Mouse (Mus musculus) liver, embryonic 11.5 days (tissue): ENCODE results near the gene Tor3a. TPM values are rescaled to one million over a fixed set of nuclear protein-coding genes. Genes with fewer than 3 reads are reported as not detected.

ENCODE experiments used
- ATAC-seq: fragments of 200-750 bp; cut with Nextera tagmentation; replicated peaks from 2 replicates; pipeline ENCODE4 v1.8.0; 2017; ENCODE audit warnings: moderate number of reproducible peaks, mild to moderate bottlenecking, moderate TSS enrichment, moderate library complexity; ENCODE audit not compliant: low FRiP score
- DNase-seq: peaks from one replicate; pipeline ENCODE4 v3.0.0-alpha.2; 2017; ENCODE audit warnings: low spot score
- H3K27ac ChIP-seq: fragments of 300-500 bp; sonication (generic); 2 replicates; pipeline ENCODE4 v1.5.1; 2014; ENCODE audit warnings: mild to moderate bottlenecking, low read depth, low read length, control low read depth
- H3K27me3 ChIP-seq: fragments of 300-500 bp; sonication (generic); replicated peaks from 2 replicates; pipeline ENCODE4 v1.6.1; 2014; ENCODE audit warnings: low read length, mixed read lengths; ENCODE audit not compliant: control insufficient read depth, insufficient read depth
- H3K36me3 ChIP-seq: fragments of 300-500 bp; sonication (generic); 2 replicates; pipeline ENCODE4 v1.6.1; 2014; ENCODE audit warnings: mild to moderate bottlenecking, low read length, moderate library complexity, mixed read lengths; ENCODE audit not compliant: control insufficient read depth, insufficient read depth
- H3K4me1 ChIP-seq: fragments of 300-500 bp; sonication (generic); replicated peaks from 2 replicates; pipeline ENCODE4 v1.6.1; 2014; ENCODE audit warnings: low read length, mixed read lengths; ENCODE audit not compliant: control insufficient read depth, insufficient read depth
- H3K4me2 ChIP-seq: fragments of 300-500 bp; sonication (generic); 2 replicates; pipeline ENCODE4 v1.6.1; 2014; ENCODE audit warnings: mild to moderate bottlenecking, control low read depth, moderate library complexity
- H3K4me3 ChIP-seq: fragments of 300-500 bp; sonication (generic); 2 replicates; pipeline ENCODE4 v1.5.1; 2014; ENCODE audit warnings: low read depth, low read length, control low read depth
- H3K9ac ChIP-seq: fragments of 300-500 bp; sonication (generic); 2 replicates; pipeline ENCODE4 v1.6.1; 2014; ENCODE audit warnings: low read depth, low read length, control low read depth
- H3K9me3 ChIP-seq: fragments of 300-500 bp; sonication (generic); 2 replicates; pipeline ENCODE4 v1.6.1; 2016; ENCODE audit warnings: low read length, inconsistent platforms, mixed read lengths; ENCODE audit not compliant: control insufficient read depth
- WGBS: fragments of 180-500 bp; shearing (Covaris S2); extraction: QIAGEN DNeasy Blood & Tissue Kit; methylation state at CpG from one replicate; pipeline ENCODE4 v1.1.7; 2014; 5-methylcytosine and 5-hydroxymethylcytosine counted together
- polyA plus RNA-seq: library from polyadenylated mRNA; unstranded; fragments of >200 nt; fragmentation: Nextera tagmentation; extraction: Ambion mirVana; gene quantifications from 2 replicates; pipeline ENCODE4 v1.2.1, GENCODE M21; 2014

Gene Tor3a
- polyA plus RNA-seq, 1 experiment from 2014 or later, result 4.0 TPM

DNA sequence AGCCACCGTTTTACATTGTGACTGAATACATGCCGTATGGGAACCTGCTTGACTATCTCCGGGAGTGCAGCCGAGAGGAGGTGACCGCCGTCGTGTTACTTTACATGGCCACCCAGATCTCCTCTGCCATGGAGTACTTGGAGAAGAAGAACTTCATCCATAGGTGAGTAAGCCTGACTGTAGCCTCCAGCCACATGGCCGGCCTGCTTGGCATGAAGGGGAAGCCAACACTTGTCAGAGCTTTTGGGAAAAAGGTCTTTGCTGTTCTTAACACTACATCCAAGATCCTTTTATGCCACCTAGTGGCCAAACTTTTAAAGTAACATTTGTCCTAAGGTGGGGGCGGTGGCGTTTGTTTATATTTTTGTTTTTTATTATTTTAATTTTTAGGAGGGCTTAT lies 41.1 kb downstream of the Tor3a start:
- H3K27ac ChIP-seq, result no peak overlapping the region
- peaks cover 30% of the 10 kb centered on the region for H3K36me3 ChIP-seq
- no peaks in the 10 kb centered on the region for H3K4me1 ChIP-seq
- no peak overlapping the region for H3K4me2 ChIP-seq
- ATAC-seq (no peak; the same call in 1 of the 2 replicates), DNase-seq (no peak)
- H3K27me3 ChIP-seq, result no peaks in the 10 kb centered on the region
- H3K9ac ChIP-seq, result no peak overlapping the region
- H3K9me3 ChIP-seq, result no peaks in the 10 kb centered on the region
- WGBS, result 79% methylated on average over 10 of the region's 10 CpGs
- H3K4me3 ChIP-seq, result no peak overlapping the region

GRCm38 (mm10) chr1:156630965-156631364 lies 43.2 kb downstream of the Tor3a start:
- DNase-seq (no peak), ATAC-seq (no peak)
- H3K36me3 ChIP-seq, result peaks cover 24% of the 10 kb centered on the region
- H3K4me3 ChIP-seq, result no peak overlapping the region
- no peaks in the 10 kb centered on the region for H3K4me1 ChIP-seq
- H3K27ac ChIP-seq, result no peak overlapping the region
- H3K27me3 ChIP-seq, result no peaks in the 10 kb centered on the region
- H3K4me2 ChIP-seq, result no peak overlapping the region
- no peaks in the 10 kb centered on the region for H3K9me3 ChIP-seq
- H3K9ac ChIP-seq, result no peak overlapping the region

DNA sequence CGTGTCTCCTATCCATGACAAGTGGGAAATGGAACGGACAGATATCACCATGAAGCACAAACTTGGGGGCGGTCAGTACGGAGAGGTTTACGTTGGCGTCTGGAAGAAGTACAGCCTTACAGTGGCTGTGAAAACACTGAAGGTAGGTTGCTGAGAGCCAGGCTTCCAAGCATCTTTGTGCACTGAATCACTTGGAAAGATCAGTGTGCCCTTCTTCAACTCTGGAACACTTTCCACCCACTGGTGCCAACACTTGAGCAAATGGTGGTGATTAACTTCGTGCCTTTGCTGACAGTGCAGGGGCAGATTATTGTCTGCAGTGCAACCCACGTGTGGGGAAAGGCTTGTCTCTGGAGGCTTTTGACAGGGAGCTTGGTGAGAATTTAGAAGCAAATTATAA lies 44.2 kb downstream of the Tor3a start:
- no peak for DNase-seq
- Histone ChIP-seq H3K27me3 (no peaks in the 10 kb centered on the region), H3K27ac (no peak overlapping the region), H3K4me3 (no peak overlapping the region), H3K9me3 (no peaks in the 10 kb centered on the region), H3K4me1 (no peaks in the 10 kb centered on the region), H3K4me2 (no peak overlapping the region), H3K9ac (no peak overlapping the region), H3K36me3 (peaks cover 32% of the 10 kb centered on the region)
- no peak for ATAC-seq
- 94% methylated on average over 8 of the region's 8 CpGs for WGBS

- Histone ChIP-seq H3K4me2 (no peak overlapping the region), H3K4me3 (no peak overlapping the region), H3K9me3 (no peaks in the 10 kb centered on the region), H3K27me3 (no peaks in the 10 kb centered on the region), H3K27ac (no peak overlapping the region), H3K4me1 (no peaks in the 10 kb centered on the region), H3K9ac (no peak overlapping the region), H3K36me3 (peaks cover 27% of the 10 kb centered on the region)
- WGBS, result 79% methylated on average over 4 of the region's 4 CpGs
- DNase-seq (no peak), ATAC-seq (no peak)
Observed at GRCm38 (mm10) chr1:156626729-156627128, 47.4 kb downstream of the Tor3a start.

DNA sequence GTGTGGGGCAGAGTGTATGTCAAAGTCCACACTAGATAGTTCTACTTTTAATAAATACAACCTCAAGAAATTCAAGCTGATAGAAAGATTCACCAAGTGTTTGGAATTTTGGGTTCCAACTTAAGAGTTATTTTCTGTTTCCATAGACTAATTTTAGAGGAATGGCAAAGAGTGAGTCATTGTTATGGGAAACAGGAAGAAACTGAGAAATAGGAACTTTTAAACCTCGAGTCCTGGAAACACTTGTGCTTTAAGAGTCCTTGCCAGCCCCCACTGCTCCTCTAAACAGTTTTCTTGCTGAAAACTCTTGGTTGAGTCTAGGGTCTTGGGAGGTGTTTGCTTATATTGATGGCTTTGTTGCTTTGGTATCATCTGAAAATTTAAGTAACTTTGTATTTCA lies 49.9 kb downstream of the Tor3a start:
- WGBS, result 61% methylated on average over 1 of the region's 1 CpGs
- Histone ChIP-seq H3K27me3 (no peaks in the 10 kb centered on the region), H3K9me3 (no peaks in the 10 kb centered on the region), H3K36me3 (peaks cover 10% of the 10 kb centered on the region; the same call in 1 of the 2 replicates), H3K27ac (no peak overlapping the region), H3K4me2 (no peak overlapping the region), H3K4me3 (no peak overlapping the region), H3K4me1 (peaks cover 6% of the 10 kb centered on the region), H3K9ac (no peak overlapping the region)
- no peak for ATAC-seq
- DNase-seq, result no peak

DNA sequence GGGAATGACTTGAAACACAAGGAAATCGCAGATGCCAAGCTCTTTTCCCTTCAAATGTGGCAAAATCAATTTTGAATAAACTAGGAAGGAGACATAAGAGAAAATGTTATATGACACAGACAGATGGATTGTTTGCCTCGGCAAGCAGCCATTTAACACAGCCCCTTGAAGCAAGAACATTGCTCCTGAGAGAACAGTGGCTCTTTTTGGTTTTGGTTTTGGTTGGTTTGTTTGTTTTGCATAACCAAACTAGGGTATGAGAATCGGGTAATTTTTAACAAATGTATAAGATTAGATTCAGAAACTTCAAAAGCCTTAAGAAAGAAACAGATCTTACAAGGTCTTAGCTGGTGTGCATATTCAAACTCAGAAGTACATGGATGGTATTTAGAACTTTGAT lies 53.2 kb downstream of the Tor3a start:
- Histone ChIP-seq H3K36me3 (peaks cover 10% of the 10 kb centered on the region; the same call in 1 of the 2 replicates), H3K27me3 (no peaks in the 10 kb centered on the region), H3K4me1 (peaks cover 14% of the 10 kb centered on the region), H3K27ac (no peak overlapping the region), H3K4me3 (no peak overlapping the region), H3K4me2 (no peak overlapping the region), H3K9me3 (no peaks in the 10 kb centered on the region), H3K9ac (no peak overlapping the region)
- WGBS, result 81% methylated on average over 3 of the region's 3 CpGs
- ATAC-seq, result no peak
- no peak for DNase-seq

DNA sequence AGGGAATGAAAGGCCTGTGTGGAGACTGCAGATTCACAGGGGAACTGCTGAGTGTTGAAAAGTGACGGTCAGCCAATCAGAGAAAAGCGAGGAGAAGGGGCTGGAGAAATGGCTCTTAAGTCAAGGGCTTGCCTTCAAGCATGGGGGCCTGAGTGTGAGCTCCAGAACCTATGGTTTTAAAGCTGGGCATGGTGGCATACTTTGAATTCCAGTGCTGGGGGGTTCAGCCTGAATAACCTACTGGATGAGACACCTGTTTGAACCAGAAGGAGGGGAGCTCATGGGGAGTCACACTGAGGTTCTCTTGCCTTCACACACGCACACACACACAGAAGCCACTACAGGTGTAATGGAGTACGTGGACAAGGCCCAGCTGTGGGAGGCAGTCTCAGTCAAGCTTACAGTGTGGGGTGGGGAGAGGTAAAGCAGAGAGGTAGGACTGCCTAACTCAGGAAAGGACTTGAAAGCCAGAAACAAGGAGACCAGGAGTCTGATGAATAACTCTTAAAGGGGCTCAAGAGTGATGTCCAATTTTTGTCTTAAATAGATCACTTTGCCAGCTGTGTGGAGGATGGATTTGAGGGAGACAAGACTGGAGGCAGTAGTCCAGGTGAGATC lies 53.8 kb downstream of the Tor3a start:
- no peak for DNase-seq
- H3K4me2 ChIP-seq, result no peak overlapping the region

GRCm38 (mm10) chr1:156617811-156618210 lies 56.3 kb downstream of the Tor3a start:
- H3K36me3 ChIP-seq, result no peaks in the 10 kb centered on the region
- 53% methylated on average over 4 of the region's 4 CpGs for WGBS
- no peak overlapping the region for H3K27ac ChIP-seq
- H3K4me2 ChIP-seq, result peak overlapping the region; percentile 67
- ATAC-seq (no peak), DNase-seq (no peak)
- peak overlapping the region; percentile 39; the same call in 1 of the 2 replicates for H3K4me3 ChIP-seq
- no peaks in the 10 kb centered on the region for H3K27me3 ChIP-seq
- peak overlapping the region; percentile 31; the same call in 1 of the 2 replicates for H3K9ac ChIP-seq
- peaks cover 29% of the 10 kb centered on the region for H3K4me1 ChIP-seq
- no peaks in the 10 kb centered on the region for H3K9me3 ChIP-seq

More for the DNA sequence above, 53.8 kb downstream of the Tor3a start:
- no peak for ATAC-seq
- no peak overlapping the region for H3K9ac ChIP-seq
- no peak overlapping the region for H3K27ac ChIP-seq
- no peaks in the 10 kb centered on the region for H3K27me3 ChIP-seq
- H3K9me3 ChIP-seq, result no peaks in the 10 kb centered on the region
- no peak overlapping the region for H3K4me3 ChIP-seq
- WGBS, result 85% methylated on average over 4 of the region's 4 CpGs
- peaks cover 20% of the 10 kb centered on the region for H3K4me1 ChIP-seq
- peaks cover 6% of the 10 kb centered on the region; the same call in 1 of the 2 replicates for H3K36me3 ChIP-seq

DNA sequence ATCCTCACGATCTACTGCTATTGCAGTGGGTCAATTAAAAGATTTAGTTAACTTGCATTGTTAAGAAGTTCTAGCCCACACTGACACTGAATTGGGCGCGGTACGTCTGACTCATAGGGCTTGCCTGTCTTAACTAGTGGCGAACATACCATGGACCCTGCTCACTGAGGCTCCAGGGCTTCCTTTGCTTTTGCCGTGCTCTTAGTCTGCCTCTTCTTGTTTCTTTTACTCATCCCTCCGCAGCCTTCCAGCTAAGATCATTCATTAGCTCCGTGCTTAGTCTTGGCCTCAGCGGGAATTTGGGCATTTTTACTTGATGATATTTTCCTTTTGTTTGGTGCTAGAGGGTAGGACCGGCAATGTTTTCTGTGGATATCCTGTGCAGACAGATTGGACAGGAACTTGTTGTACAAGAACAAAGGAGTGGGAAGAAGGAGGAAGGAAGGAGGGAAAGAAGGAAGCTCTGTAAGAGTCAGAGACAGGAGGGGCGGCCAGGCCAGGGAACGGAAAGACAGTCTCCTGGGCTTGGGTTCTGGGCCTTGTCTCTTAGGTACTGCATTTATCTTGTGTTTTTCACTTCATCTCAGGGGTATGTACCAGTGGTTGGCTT lies 57.1 kb downstream of the Tor3a start:
- Histone ChIP-seq H3K4me2 (peak overlapping the region; percentile 67), H3K36me3 (no peaks in the 10 kb centered on the region), H3K27ac (peak overlapping the region; percentile 26; the same call in 1 of the 2 replicates), H3K9ac (peak overlapping the region; percentile 53), H3K4me3 (peak overlapping the region; percentile 39), H3K4me1 (peaks cover 29% of the 10 kb centered on the region), H3K9me3 (no peaks in the 10 kb centered on the region), H3K27me3 (no peaks in the 10 kb centered on the region)
- 24% methylated on average over 12 of the region's 12 CpGs for WGBS
- ATAC-seq (no peak), DNase-seq (no peak)
